Mouse (Mus musculus) kidney, embryonic 15.5 days (tissue): Measurements from ENCODE around the gene Dhx15. TPM values are rescaled to one million over a fixed set of nuclear protein-coding genes. Genes with fewer than 3 reads are reported as not detected.
"Not testable (repeated sequence)": the region's sequence is repeated elsewhere in the genome, so short reads cannot be mapped to it uniquely, and the experiment has no call there.

Experiments used
- ATAC-seq: fragments of 200-750 bp; cut with Nextera tagmentation; replicated peaks from 2 replicates; pipeline ENCODE4 v1.8.0; 2017; ENCODE audit warnings: moderate TSS enrichment; ENCODE audit not compliant: low FRiP score
- H3K27ac ChIP-seq: fragments of 300-500 bp; sonication (generic); 2 replicates; pipeline ENCODE4 v1.5.1; 2015; ENCODE audit warnings: mild to moderate bottlenecking, inconsistent platforms
- H3K27me3 ChIP-seq: fragments of 300-500 bp; sonication (generic); 2 replicates; pipeline ENCODE4 v1.6.1; 2015; ENCODE audit warnings: inconsistent platforms
- H3K36me3 ChIP-seq: fragments of 300-500 bp; sonication (generic); 2 replicates; pipeline ENCODE4 v1.6.1; 2015; ENCODE audit warnings: inconsistent platforms
- H3K4me1 ChIP-seq: fragments of 300-500 bp; sonication (generic); 2 replicates; pipeline ENCODE4 v1.6.1; 2015; ENCODE audit warnings: inconsistent platforms
- H3K4me2 ChIP-seq: fragments of 300-500 bp; sonication (generic); 2 replicates; pipeline ENCODE4 v1.6.1; 2015; ENCODE audit warnings: moderate library complexity, mild to moderate bottlenecking, inconsistent platforms
- H3K4me3 ChIP-seq: fragments of 300-500 bp; sonication (generic); replicated peaks from 2 replicates; pipeline ENCODE4 v1.5.1; 2015; ENCODE audit warnings: mild to moderate bottlenecking, inconsistent platforms
- H3K9ac ChIP-seq: fragments of 300-500 bp; sonication (generic); 2 replicates; pipeline ENCODE4 v1.6.1; 2015; ENCODE audit warnings: mild to moderate bottlenecking, inconsistent platforms
- H3K9me3 ChIP-seq: fragments of 300-500 bp; sonication (generic); replicated peaks from 2 replicates; pipeline ENCODE4 v1.6.1; 2016; ENCODE audit warnings: inconsistent platforms
- WGBS: fragments of 180-500 bp; shearing (Covaris S2); methylation state at CpG from one replicate; pipeline ENCODE4 v1.1.7; 2015; ENCODE audit warnings: mixed read lengths; 5-methylcytosine and 5-hydroxymethylcytosine counted together
- polyA plus RNA-seq: library from polyadenylated mRNA; unstranded; fragments of >200 nt; fragmentation: Nextera tagmentation; extraction: Ambion mirVana; gene quantifications from 2 replicates; pipeline ENCODE4 v1.2.1, GENCODE M21; 2015

Gene Dhx15
- polyA plus RNA-seq: 177 and 182 TPM in 2 replicates

- Histone ChIP-seq H3K4me1 (peaks cover 26% of the 10 kb centered on the region), H3K27ac (peak within 1 kb of the TSS; percentile 92), H3K4me3 (peak within 1 kb of the TSS; percentile 80), H3K4me2 (peak within 1 kb of the TSS; percentile 74), H3K9ac (peak within 1 kb of the TSS; percentile 92), H3K27me3 (no peaks in the 10 kb centered on the region), H3K9me3 (no peaks in the 10 kb centered on the region), H3K36me3 (no peaks in the 10 kb centered on the region)
- 1% methylated on average over 51 of the region's 53 CpGs for WGBS
- peak; percentile 98 for ATAC-seq
Measured at GRCm38 (mm10) chr5:52190371-52191179, at the start of gene Dhx15. Gene Dhx15, minus strand, starts transcription at chr5:52190514.

GRCm38 (mm10) chr5:52238877-52239276, 48.6 kb upstream of the Dhx15 start:
- Histone ChIP-seq H3K9me3 (peaks cover 3% of the 10 kb centered on the region; the same call in 1 of the 2 replicates), H3K36me3 (no peaks in the 10 kb centered on the region), H3K4me3 (no peak overlapping the region), H3K4me1 (peaks cover 3% of the 10 kb centered on the region; the same call in 1 of the 2 replicates), H3K9ac (no peak overlapping the region), H3K4me2 (no peak overlapping the region), H3K27me3 (no peaks in the 10 kb centered on the region), H3K27ac (no peak overlapping the region)
- no peak for ATAC-seq
- WGBS: 90% methylated on average over 5 of the region's 5 CpGs

- Histone ChIP-seq H3K27me3 (no peaks in the 10 kb centered on the region), H3K9me3 (peaks cover 3% of the 10 kb centered on the region; the same call in 1 of the 2 replicates), H3K4me3 (no peak overlapping the region), H3K4me2 (no peak overlapping the region), H3K9ac (no peak overlapping the region), H3K36me3 (no peaks in the 10 kb centered on the region), H3K27ac (no peak overlapping the region; the same call in 1 of the 2 replicates), H3K4me1 (peaks cover 3% of the 10 kb centered on the region; the same call in 1 of the 2 replicates)
- ATAC-seq: 0 out of 2 replicates have a peak, but pooled peaks have one; percentile 52
- 76% methylated on average over 8 of the region's 8 CpGs for WGBS
Measured at GRCm38 (mm10) chr5:52237956-52238735, 47.8 kb upstream of the Dhx15 start.

GRCm38 (mm10) chr5:52236585-52236984, 46.3 kb upstream of the Dhx15 start:
- not testable (repeated sequence) for H3K4me2 ChIP-seq, H3K9ac ChIP-seq, ATAC-seq, H3K4me1 ChIP-seq, H3K27me3 ChIP-seq, H3K9me3 ChIP-seq, H3K36me3 ChIP-seq, H3K27ac ChIP-seq, H3K4me3 ChIP-seq
- 92% methylated on average over 6 of the region's 6 CpGs for WGBS

- WGBS: 58% methylated on average over 7 of the region's 7 CpGs
Measured at GRCm38 (mm10) chr5:52234570-52234969, 44.3 kb upstream of the Dhx15 start.

GRCm38 (mm10) chr5:52233891-52234290, 43.6 kb upstream of the Dhx15 start:
- no peak for ATAC-seq
- Histone ChIP-seq H3K36me3 (no peaks in the 10 kb centered on the region), H3K27ac (no peak overlapping the region), H3K27me3 (no peaks in the 10 kb centered on the region), H3K4me1 (peaks cover 3% of the 10 kb centered on the region; the same call in 1 of the 2 replicates), H3K4me3 (no peak overlapping the region), H3K4me2 (no peak overlapping the region), H3K9me3 (peaks cover 3% of the 10 kb centered on the region; the same call in 1 of the 2 replicates), H3K9ac (no peak overlapping the region)
- WGBS: 66% methylated on average over 2 of the region's 2 CpGs

More at GRCm38 (mm10) chr5:52234570-52234969, 44.3 kb upstream of the Dhx15 start:
- peaks cover 3% of the 10 kb centered on the region; the same call in 1 of the 2 replicates for H3K4me1 ChIP-seq
- no peak overlapping the region for H3K4me2 ChIP-seq
- no peak overlapping the region for H3K4me3 ChIP-seq
- no peak for ATAC-seq
- H3K36me3 ChIP-seq: no peaks in the 10 kb centered on the region
- H3K27me3 ChIP-seq: no peaks in the 10 kb centered on the region
- no peak overlapping the region for H3K9ac ChIP-seq
- peaks cover 3% of the 10 kb centered on the region; the same call in 1 of the 2 replicates for H3K9me3 ChIP-seq
- 0 out of 2 replicates have a peak overlapping the region, but pooled peaks have one; percentile 22 for H3K27ac ChIP-seq

- no peaks in the 10 kb centered on the region for H3K4me1 ChIP-seq
- H3K27me3 ChIP-seq: no peaks in the 10 kb centered on the region
- H3K27ac ChIP-seq: no peak overlapping the region
- no peak overlapping the region for H3K4me3 ChIP-seq
- H3K9ac ChIP-seq: no peak overlapping the region
- H3K9me3 ChIP-seq: peaks cover 3% of the 10 kb centered on the region; the same call in 1 of the 2 replicates
- no peaks in the 10 kb centered on the region for H3K36me3 ChIP-seq
- ATAC-seq: no peak
- no peak overlapping the region for H3K4me2 ChIP-seq
- WGBS: 76% methylated on average over 2 of the region's 2 CpGs
Measured at GRCm38 (mm10) chr5:52232611-52233010, 42.3 kb upstream of the Dhx15 start.

- Histone ChIP-seq H3K9me3 (peaks cover 3% of the 10 kb centered on the region; the same call in 1 of the 2 replicates), H3K36me3 (no peaks in the 10 kb centered on the region), H3K4me1 (no peaks in the 10 kb centered on the region), H3K27ac (no peak overlapping the region), H3K9ac (no peak overlapping the region), H3K4me2 (no peak overlapping the region), H3K27me3 (no peaks in the 10 kb centered on the region), H3K4me3 (no peak overlapping the region)
- 75% methylated on average over 2 of the region's 2 CpGs for WGBS
- no peak for ATAC-seq
Measured at GRCm38 (mm10) chr5:52232199-52232598, 41.9 kb upstream of the Dhx15 start.

GRCm38 (mm10) chr5:52230466-52230865, 40.2 kb upstream of the Dhx15 start:
- H3K36me3 ChIP-seq: no peaks in the 10 kb centered on the region

GRCm38 (mm10) chr5:52226677-52227076, 36.4 kb upstream of the Dhx15 start:
- WGBS: 86% methylated on average over 3 of the region's 3 CpGs
- Histone ChIP-seq H3K9ac (no peak overlapping the region), H3K4me1 (0 out of 2 replicates have a peak, but pooled peaks cover 4% of the 10 kb centered on the region), H3K4me3 (no peak overlapping the region), H3K4me2 (no peak overlapping the region), H3K27ac (no peak overlapping the region), H3K9me3 (no peaks in the 10 kb centered on the region), H3K36me3 (no peaks in the 10 kb centered on the region), H3K27me3 (no peaks in the 10 kb centered on the region)
- ATAC-seq: no peak

More at GRCm38 (mm10) chr5:52230466-52230865, 40.2 kb upstream of the Dhx15 start:
- Histone ChIP-seq H3K9me3 (peaks cover 3% of the 10 kb centered on the region; the same call in 1 of the 2 replicates), H3K27me3 (no peaks in the 10 kb centered on the region), H3K27ac (no peak overlapping the region), H3K4me3 (no peak overlapping the region), H3K9ac (no peak overlapping the region), H3K4me1 (no peaks in the 10 kb centered on the region), H3K4me2 (no peak overlapping the region)
- ATAC-seq: no peak
- 83% methylated on average over 7 of the region's 7 CpGs for WGBS

- no peak for ATAC-seq
- H3K9me3 ChIP-seq: no peaks in the 10 kb centered on the region
- no peak overlapping the region for H3K4me2 ChIP-seq
- H3K27me3 ChIP-seq: no peaks in the 10 kb centered on the region
- H3K9ac ChIP-seq: no peak overlapping the region
- peaks cover 15% of the 10 kb centered on the region for H3K4me1 ChIP-seq
- no peak overlapping the region for H3K4me3 ChIP-seq
- H3K36me3 ChIP-seq: no peaks in the 10 kb centered on the region
- H3K27ac ChIP-seq: no peak overlapping the region
- 64% methylated on average over 5 of the region's 5 CpGs for WGBS
Measured at GRCm38 (mm10) chr5:52221596-52221995, 31.3 kb upstream of the Dhx15 start.
